Mouse (Mus musculus) frontal cortex, postnatal 25 days (tissue): ENCODE results near the gene Ceacam20.
"Not testable (repeated sequence)": the region's sequence is repeated elsewhere in the genome, so short reads cannot be mapped to it uniquely, and the experiment has no call there.

Experiments
- DNase-seq, 2 experiments: peaks; one replicate each; pipeline ENCODE4 v3.0.0; 2022; ENCODE audit warnings: low spot score in 2 of 2

Gene Ceacam20

DNA sequence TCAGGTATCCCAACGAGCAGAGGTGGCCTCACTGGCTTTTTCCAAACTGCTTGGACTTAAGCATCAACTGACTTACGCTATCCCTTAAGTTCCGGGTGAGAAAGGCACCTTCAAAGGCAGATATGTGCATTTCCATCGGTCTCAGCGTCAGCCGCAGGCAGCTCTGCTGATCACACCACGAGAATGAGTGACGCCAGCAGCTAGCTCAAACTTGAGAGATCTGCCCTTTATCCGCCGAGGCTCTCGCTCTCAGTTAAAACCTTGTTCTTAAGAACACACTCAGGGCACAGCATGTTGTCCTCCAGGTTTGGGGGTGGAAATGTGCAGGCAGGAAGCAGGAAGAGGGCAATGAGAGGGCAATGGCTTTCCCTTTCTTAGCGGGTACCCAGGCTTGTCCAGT is 16.3 kb upstream of the Ceacam20 start:
- DNase-seq = no peak

DNA sequence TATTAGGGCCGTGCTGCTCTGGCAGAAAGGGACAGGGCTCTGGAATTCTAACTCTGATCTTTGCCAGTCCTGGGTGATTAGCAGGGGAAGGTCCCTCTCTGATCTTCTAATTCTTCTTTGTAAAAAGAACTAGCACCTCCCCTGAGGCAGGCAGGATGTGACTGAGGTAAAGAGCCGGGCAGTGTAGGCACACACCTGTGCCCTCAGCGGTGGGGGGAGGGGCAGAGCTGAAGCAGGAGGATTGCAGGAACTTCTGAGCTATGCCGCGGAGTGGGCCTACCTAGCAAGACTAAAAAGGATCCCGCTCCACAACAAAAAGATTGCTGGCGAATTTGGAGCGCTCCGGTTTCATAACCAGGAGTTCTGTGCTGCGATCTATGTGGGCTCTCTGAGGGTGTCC is 15.2 kb upstream of the Ceacam20 start:
- no peak for DNase-seq

GRCm38 (mm10) chr7:19950589-19950988 is 14.6 kb upstream of the Ceacam20 start, which contains the start of gene Igsf23:
Gene Igsf23, minus strand, starts transcription at chr7:19950756.
- no peak for DNase-seq

- no peak for DNase-seq
These were observed 12.8 kb upstream of the Ceacam20 start for GRCm38 (mm10) chr7:19952320-19952986.

- DNase-seq = no peak
These were observed 12.2 kb upstream of the Ceacam20 start for GRCm38 (mm10) chr7:19953054-19953453.

DNA sequence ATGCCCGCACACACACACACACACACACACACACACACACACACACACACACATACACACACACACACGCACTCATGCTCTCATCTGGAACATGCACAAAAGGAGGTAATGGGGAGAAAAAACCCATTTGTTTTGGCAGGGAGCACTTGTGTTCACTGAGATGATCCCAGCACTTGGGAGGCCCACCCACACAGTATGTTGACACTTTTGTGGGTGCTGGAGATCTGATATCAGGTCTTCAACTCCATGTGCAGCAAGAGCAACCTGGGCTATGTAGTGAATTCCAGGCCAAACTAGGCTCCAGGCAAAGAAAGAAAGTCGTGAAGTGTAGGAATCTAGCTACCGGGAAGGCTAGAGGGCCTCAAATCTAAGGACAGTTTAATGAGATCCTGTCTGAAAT is 9.4 kb upstream of the Ceacam20 start:
- DNase-seq = no peak

- peak; percentile 85 to 96 for DNase-seq
These were observed 8.9 kb upstream of the Ceacam20 start for GRCm38 (mm10) chr7:19956341-19956781.

- no peak for DNase-seq
These were observed 2.8 kb upstream of the Ceacam20 start for GRCm38 (mm10) chr7:19962423-19962822.

- no peak for DNase-seq
These were observed 3.9 kb downstream of the Ceacam20 start for GRCm38 (mm10) chr7:19969106-19969505.

DNA sequence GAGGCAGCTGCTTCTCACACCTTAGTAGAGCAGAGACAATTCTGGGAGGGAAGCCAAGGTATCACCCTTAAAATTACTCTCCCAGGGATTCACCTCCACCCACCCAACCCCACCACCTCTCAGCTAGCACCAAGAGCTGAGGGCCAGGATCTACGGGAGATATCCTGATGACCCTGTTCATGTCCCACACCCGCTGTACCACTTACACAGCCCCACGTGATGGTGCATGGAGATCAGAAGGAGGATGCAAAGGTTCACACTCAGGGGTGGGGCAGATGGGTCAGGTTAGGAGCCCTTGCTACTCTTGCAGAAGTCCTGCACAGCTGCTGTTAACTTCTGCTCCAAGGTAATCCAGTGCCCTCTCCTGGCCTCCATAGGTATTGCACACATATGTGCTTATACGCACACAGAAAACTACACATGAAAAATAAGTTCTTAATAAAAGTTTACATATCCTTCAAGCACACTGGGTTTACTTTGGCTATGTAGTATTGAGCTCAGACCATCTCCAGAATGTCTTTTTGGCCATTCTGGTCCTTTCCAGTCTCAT is 4.4 kb downstream of the Ceacam20 start:
- no peak for DNase-seq

- DNase-seq = no peak
These were observed 5.0 kb downstream of the Ceacam20 start for GRCm38 (mm10) chr7:19970196-19970595.

- no peak for DNase-seq
These were observed 6.3 kb downstream of the Ceacam20 start for GRCm38 (mm10) chr7:19971516-19971915.

- DNase-seq = not testable (repeated sequence)
These were observed 26.0 kb downstream of the Ceacam20 start, which contains the start of gene Nlrp9b for GRCm38 (mm10) chr7:19991165-19991564. Gene Nlrp9b, plus strand, starts transcription at chr7:19991465.

DNA sequence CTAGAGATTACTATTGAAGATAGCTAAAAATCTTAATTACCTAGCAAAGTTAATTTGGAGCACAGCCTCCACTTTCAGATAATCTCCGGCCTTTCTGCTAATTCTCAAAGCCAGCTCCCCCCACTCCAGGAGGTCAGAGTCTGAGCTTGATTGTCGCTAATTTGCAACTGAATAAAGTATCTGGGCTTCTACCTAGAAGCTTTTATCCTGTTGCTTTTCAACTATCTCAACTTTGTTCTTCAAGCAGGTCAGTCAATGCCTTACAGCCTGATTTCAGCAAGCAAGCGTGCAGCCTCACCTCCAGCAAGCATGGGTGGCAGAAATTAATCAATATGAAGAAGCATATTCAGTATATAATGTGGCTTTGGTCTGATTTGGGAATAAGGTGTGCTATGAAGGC is 31.5 kb downstream of the Ceacam20 start:
- DNase-seq = not testable (repeated sequence)

GRCm38 (mm10) chr7:20009987-20010386 is 44.8 kb downstream of the Ceacam20 start:
- DNase-seq = no peak
